Mouse (Mus musculus) MEL (cell line): ENCODE measurements around the gene Tab1. TPM values are rescaled to one million over a fixed set of nuclear protein-coding genes. Genes with fewer than 3 reads are reported as not detected.

Experiments used
- DNase-seq: peaks from one replicate; pipeline ENCODE4 v3.0.0; 2011; ENCODE audit warnings: low read depth, low spot score
- H3K27ac ChIP-seq: 2 replicates; pipeline ENCODE4 v1.5.1; 2012; ENCODE audit warnings: low read depth, mild to moderate bottlenecking, control low read depth, low read length, moderate library complexity; ENCODE audit not compliant: control insufficient read depth
- H3K27me3 ChIP-seq, 2 experiments: fragments of 150-350 bp in 1 of 2; sonication (generic) in 1 of 2; 2 replicates each; pipeline ENCODE4 v1.6.1; 2012; ENCODE audit warnings: low read length in 2 of 2, mild to moderate bottlenecking in 2 of 2, improper control_type of control experiment in 1 of 2, moderate library complexity in 1 of 2; ENCODE audit not compliant: insufficient read depth in 2 of 2, control insufficient read depth in 1 of 2
- H3K36me3 ChIP-seq, 2 experiments: 2 replicates each; pipeline ENCODE4 v1.6.1; 2012 to 2014; ENCODE audit warnings: low read length in 2 of 2, improper control_type of control experiment in 1 of 2, inconsistent platforms in 1 of 2, mild to moderate bottlenecking in 1 of 2; ENCODE audit not compliant: insufficient read depth in 2 of 2, control insufficient read depth in 1 of 2
- H3K4me1 ChIP-seq, 2 experiments: fragments of 150-350 bp in 1 of 2; sonication (generic) in 1 of 2; 2 replicates each; pipeline ENCODE4 v1.6.1; 2012; ENCODE audit warnings: low read length in 2 of 2, improper control_type of control experiment in 1 of 2, mild to moderate bottlenecking in 1 of 2; ENCODE audit not compliant: insufficient read depth in 2 of 2, control insufficient read depth in 1 of 2
- H3K4me3 ChIP-seq, 2 experiments: fragments of 150-350 bp in 1 of 2; sonication (generic) in 1 of 2; 2 replicates each; pipeline ENCODE4 v1.5.1; 2012; ENCODE audit warnings: low read depth in 2 of 2, low read length in 2 of 2, mild to moderate bottlenecking in 2 of 2, moderate library complexity in 2 of 2, control low read depth in 1 of 2, improper control_type of control experiment in 1 of 2; ENCODE audit not compliant: control insufficient read depth in 1 of 2, insufficient read depth in 1 of 2
- H3K79me2 ChIP-seq: 2 replicates; pipeline ENCODE4 v1.6.1; 2012; ENCODE audit warnings: mild to moderate bottlenecking, low read length, moderate library complexity; ENCODE audit not compliant: control insufficient read depth, poor library complexity, insufficient read depth
- H3K9ac ChIP-seq: 2 replicates; pipeline ENCODE4 v1.6.1; 2012; ENCODE audit warnings: low read depth, mild to moderate bottlenecking, control low read depth, low read length, moderate library complexity; ENCODE audit not compliant: control insufficient read depth, poor library complexity, severe bottlenecking
- H3K9me3 ChIP-seq: fragments of 150-350 bp; sonication (generic); replicated peaks from 2 replicates; pipeline ENCODE4 v1.6.1; 2012; ENCODE audit warnings: mild to moderate bottlenecking, low read length, improper control_type of control experiment, moderate library complexity; ENCODE audit not compliant: insufficient read depth
- BHLHE40 ChIP-seq: IDR thresholded peaks from 2 replicates; pipeline ENCODE4 v1.6.1; 2012; ENCODE audit warnings: low read depth, mild to moderate bottlenecking, inconsistent platforms, low read length, improper control_type of control experiment, borderline replicate concordance
- CHD1 ChIP-seq: IDR thresholded peaks from 2 replicates; pipeline ENCODE4 v1.6.1; 2012; ENCODE audit warnings: low read depth, mild to moderate bottlenecking, inconsistent platforms, low read length, improper control_type of control experiment
- CTCF ChIP-seq, 3 experiments: IDR thresholded peaks in 2 of 3; conservative IDR thresholded peaks in 1 of 3; 2 replicates each; pipeline ENCODE4 v1.5.1; 2011 to 2012; ENCODE audit warnings: low read length in 3 of 3, low read depth in 2 of 3, mild to moderate bottlenecking in 2 of 3, improper control_type of control experiment in 1 of 3, inconsistent platforms in 1 of 3, mixed read lengths in 1 of 3, moderate library complexity in 1 of 3; ENCODE audit not compliant: control insufficient read depth in 1 of 3, insufficient read depth in 1 of 3, poor library complexity in 1 of 3, severe bottlenecking in 1 of 3
- ELF1 ChIP-seq: IDR thresholded peaks from 2 replicates; pipeline ENCODE4 v1.6.1; 2014; ENCODE audit warnings: low read depth, mild to moderate bottlenecking, inconsistent platforms, low read length, improper control_type of control experiment, moderate library complexity
- ETS1 ChIP-seq: IDR thresholded peaks from 2 replicates; pipeline ENCODE4 v1.6.1; 2012; ENCODE audit warnings: low read depth, mild to moderate bottlenecking, inconsistent platforms, low read length, improper control_type of control experiment, moderate library complexity
- GABPA ChIP-seq: IDR thresholded peaks from 2 replicates; pipeline ENCODE4 v1.6.1; 2012; ENCODE audit warnings: low read depth, mild to moderate bottlenecking, inconsistent platforms, low read length, improper control_type of control experiment, moderate library complexity
- KAT2A ChIP-seq: conservative IDR thresholded peaks from 2 replicates; pipeline ENCODE4 v1.6.1; 2012; ENCODE audit warnings: low read depth, low read length, improper control_type of control experiment, inconsistent platforms
- MAFK ChIP-seq: IDR thresholded peaks from 2 replicates; pipeline ENCODE4 v1.6.1; 2011; ENCODE audit warnings: low read depth, mild to moderate bottlenecking, low read length, improper control_type of control experiment, borderline replicate concordance
- MAX ChIP-seq: IDR thresholded peaks from 2 replicates; pipeline ENCODE4 v1.6.1; 2011; ENCODE audit warnings: low read length, improper control_type of control experiment
- MAZ ChIP-seq: IDR thresholded peaks from 2 replicates; pipeline ENCODE4 v1.6.1; 2012; ENCODE audit warnings: low read depth, mild to moderate bottlenecking, inconsistent platforms, low read length, improper control_type of control experiment
- MYC ChIP-seq: IDR thresholded peaks from 2 replicates; pipeline ENCODE4 v1.6.1; 2011; ENCODE audit warnings: low read depth, mild to moderate bottlenecking, low read length, improper control_type of control experiment, moderate library complexity
- NRF1 ChIP-seq: IDR thresholded peaks from 2 replicates; pipeline ENCODE4 v1.6.1; 2014; ENCODE audit warnings: low read depth, mild to moderate bottlenecking, inconsistent platforms, low read length, improper control_type of control experiment, moderate library complexity; ENCODE audit not compliant: poor library complexity, insufficient read depth, severe bottlenecking
- POLR2A ChIP-seq, 2 experiments: IDR thresholded peaks; 2 replicates each; pipeline ENCODE4 v1.6.1; 2011 to 2012; ENCODE audit warnings: low read length in 2 of 2, mild to moderate bottlenecking in 2 of 2, control low read depth in 1 of 2, improper control_type of control experiment in 1 of 2, low read depth in 1 of 2, moderate library complexity in 1 of 2; ENCODE audit not compliant: control insufficient read depth in 1 of 2, insufficient read depth in 1 of 2, poor library complexity in 1 of 2
- POLR2AphosphoS2 ChIP-seq: IDR thresholded peaks from 2 replicates; pipeline ENCODE4 v1.6.1; 2011; ENCODE audit warnings: low read length, improper control_type of control experiment
- POLR2AphosphoS5 ChIP-seq: IDR thresholded peaks from 2 replicates; pipeline ENCODE4 v1.6.1; 2012; ENCODE audit warnings: low read depth, borderline replicate concordance, mild to moderate bottlenecking, inconsistent platforms, low read length, moderate library complexity, mixed read lengths
- RAD21 ChIP-seq: IDR thresholded peaks from 2 replicates; pipeline ENCODE4 v1.6.1; 2011; ENCODE audit warnings: mild to moderate bottlenecking, low read depth, low read length, improper control_type of control experiment
- SIN3A ChIP-seq: IDR thresholded peaks from 2 replicates; pipeline ENCODE4 v1.6.1; 2012; ENCODE audit warnings: low read length, improper control_type of control experiment, inconsistent platforms
- SMC3 ChIP-seq: IDR thresholded peaks from 2 replicates; pipeline ENCODE4 v1.6.1; 2011; ENCODE audit warnings: low read depth, low read length, improper control_type of control experiment
- TAL1 ChIP-seq: IDR thresholded peaks from 2 replicates; pipeline ENCODE4 v1.6.1; 2012; ENCODE audit warnings: mild to moderate bottlenecking, inconsistent platforms, low read length, moderate library complexity, mixed read lengths
- UBTF ChIP-seq: IDR thresholded peaks from 2 replicates; pipeline ENCODE4 v1.6.1; 2012; ENCODE audit warnings: low read depth, mild to moderate bottlenecking, inconsistent platforms, low read length, improper control_type of control experiment, moderate library complexity, borderline replicate concordance; ENCODE audit not compliant: insufficient read depth
- polyA plus RNA-seq, 2 experiments: library from polyadenylated mRNA; stranded (reverse) in 1 of 2; unstranded in 1 of 2; fragments of >175 nt in 1 of 2; fragments of >200 nt in 1 of 2; gene quantifications; 2 replicates each; pipeline versions ENCODE4 v1.2.1 to v1.2.4; 2012; ENCODE audit warnings: low replicate concordance in 2 of 2, low read depth in 1 of 2; ENCODE audit not compliant: insufficient read length in 2 of 2, insufficient read depth in 1 of 2, missing spikeins in 1 of 2
- total RNA-seq: library from RNA; depleted of rRNA; stranded (reverse); fragments of 300-350 nt; gene quantifications from 2 replicates; pipeline ENCODE4 v1.2.3, GENCODE M21; 2012

Tab1 gene
- total and polyA plus RNA-seq, 3 experiments, result 23.3 to 31.1 TPM; not detected in 1

GRCm38 (mm10) chr15:80143760-80144159, 10.8 kb downstream of the Tab1 start:
- Histone ChIP-seq H3K9ac (no peak overlapping the region), H3K9me3 (no peaks in the 10 kb centered on the region), H3K27me3 (no peaks in the 10 kb centered on the region), H3K36me3 (peaks cover 0 to 10% of the 10 kb centered on the region in 2 experiments; a peak in 2 of 4 replicates), H3K4me3 (no peak overlapping the region), H3K27ac (no peak overlapping the region), H3K79me2 (peaks cover 4% of the 10 kb centered on the region; the same call in 1 of the 2 replicates), H3K4me1 (no peaks in the 10 kb centered on the region)
- DNase-seq, result no peak
- TF ChIP-seq POLR2AphosphoS2 (no peak), MAZ (no peak), MAFK (no peak), RAD21 (no peak), NRF1 (no peak), ELF1 (no peak), TAL1 (no peak), POLR2AphosphoS5 (no peak), ETS1 (no peak), SIN3A (no peak), MAX (no peak), MYC (no peak), POLR2A (IDR thresholded peaks at IDR 0.05; ENCODE audit: control insufficient read depth in 1 of 2, insufficient read depth in 1 of 2, low read depth in 1 of 2, low read length in 2 of 2, poor library complexity in 1 of 2) (no peak), KAT2A (no peak), GABPA (no peak), CTCF (IDR thresholded peaks at IDR 0.05 in 2 of 3, conservative IDR thresholded peaks at IDR 0.05 in 1 of 3; ENCODE audit: control insufficient read depth in 1 of 3, insufficient read depth in 1 of 3, low read depth in 2 of 3, low read length in 3 of 3, poor library complexity in 1 of 3, severe bottlenecking in 1 of 3) (no peak), UBTF (no peak)

GRCm38 (mm10) chr15:80145397-80145796, 12.5 kb downstream of the Tab1 start:
- Histone ChIP-seq H3K36me3 (peaks cover 0 to 10% of the 10 kb centered on the region in 2 experiments; a peak in 2 of 4 replicates), H3K4me3 (no peak overlapping the region), H3K27ac (no peak overlapping the region), H3K27me3 (no peaks in the 10 kb centered on the region), H3K79me2 (no peaks in the 10 kb centered on the region), H3K4me1 (no peaks in the 10 kb centered on the region), H3K9ac (no peak overlapping the region), H3K9me3 (no peaks in the 10 kb centered on the region)
- TF ChIP-seq BHLHE40 (no peak), TAL1 (no peak), CHD1 (no peak), SMC3 (no peak), MAX (no peak)
- DNase-seq, result no peak
